Mouse (Mus musculus) heart, embryonic 14.5 days (tissue): Measurements from ENCODE around the gene Txnrd1. TPM values are rescaled to one million over a fixed set of nuclear protein-coding genes. Genes with fewer than 3 reads are reported as not detected.

Source experiments
- ATAC-seq: fragments of 200-750 bp; cut with Nextera tagmentation; 2 replicates; pipeline ENCODE4 v1.8.0; 2017; ENCODE audit warnings: low read depth, moderate TSS enrichment; ENCODE audit not compliant: insufficient number of reproducible peaks, insufficient read depth, low FRiP score
- H3K27ac ChIP-seq, 2 experiments: fragments of 200-500 bp in 1 of 2; fragments of 300-500 bp in 1 of 2; sonication (generic) in 1 of 2; replicated peaks in 1 of 2; 2 replicates each; pipeline ENCODE4 v1.5.1; 2012 to 2014; ENCODE audit warnings: low read depth in 2 of 2, low read length in 2 of 2, control low read depth in 1 of 2, mild to moderate bottlenecking in 1 of 2, mixed read lengths in 1 of 2; ENCODE audit not compliant: control insufficient read depth in 1 of 2, insufficient read depth in 1 of 2
- H3K27me3 ChIP-seq: fragments of 300-500 bp; sonication (generic); 2 replicates; pipeline ENCODE4 v1.6.1; 2014; ENCODE audit warnings: mild to moderate bottlenecking, low read length, control low read depth; ENCODE audit not compliant: control insufficient read depth, insufficient read depth
- H3K36me3 ChIP-seq: fragments of 300-500 bp; sonication (generic); 2 replicates; pipeline ENCODE4 v1.6.1; 2014; ENCODE audit warnings: mild to moderate bottlenecking, control low read depth, low read length, mixed read lengths; ENCODE audit not compliant: control insufficient read depth, insufficient read depth
- H3K4me1 ChIP-seq, 2 experiments: fragments of 200-500 bp in 1 of 2; fragments of 300-500 bp in 1 of 2; sonication (generic) in 1 of 2; 2 replicates each; pipeline ENCODE4 v1.6.1; 2012 to 2014; ENCODE audit warnings: low read length in 2 of 2, control low read depth in 1 of 2, mixed read lengths in 1 of 2; ENCODE audit not compliant: control insufficient read depth in 2 of 2, insufficient read depth in 2 of 2
- H3K4me2 ChIP-seq: fragments of 300-500 bp; sonication (generic); 2 replicates; pipeline ENCODE4 v1.6.1; 2014; ENCODE audit warnings: mild to moderate bottlenecking, low read length
- H3K4me3 ChIP-seq, 2 experiments: fragments of 200-500 bp in 1 of 2; fragments of 300-500 bp in 1 of 2; sonication (generic) in 1 of 2; 2 replicates each; pipeline ENCODE4 v1.5.1; 2012 to 2014; ENCODE audit warnings: low read length in 2 of 2, mild to moderate bottlenecking in 2 of 2, control low read depth in 1 of 2, low read depth in 1 of 2, moderate library complexity in 1 of 2; ENCODE audit not compliant: control insufficient read depth in 1 of 2, insufficient read depth in 1 of 2
- H3K9ac ChIP-seq: fragments of 300-500 bp; sonication (generic); 2 replicates; pipeline ENCODE4 v1.6.1; 2014; ENCODE audit warnings: mild to moderate bottlenecking, low read length
- H3K9me3 ChIP-seq: fragments of 300-500 bp; sonication (generic); 2 replicates; pipeline ENCODE4 v1.6.1; 2016; ENCODE audit warnings: low read length, control low read depth; ENCODE audit not compliant: control insufficient read depth
- WGBS: fragments of 180-500 bp; shearing (Covaris S2); extraction: QIAGEN DNeasy Blood & Tissue Kit; methylation state at CpG from one replicate; pipeline ENCODE4 v1.1.7; 2014; 5-methylcytosine and 5-hydroxymethylcytosine counted together
- polyA plus RNA-seq: library from polyadenylated mRNA; unstranded; fragments of >200 nt; fragmentation: Nextera tagmentation; extraction: Ambion mirVana; gene quantifications from 2 replicates; pipeline ENCODE4 v1.2.1, GENCODE M21; 2014

Txnrd1 gene
- polyA plus RNA-seq, 1 experiment from 2014 or later = 74.3 TPM

DNA sequence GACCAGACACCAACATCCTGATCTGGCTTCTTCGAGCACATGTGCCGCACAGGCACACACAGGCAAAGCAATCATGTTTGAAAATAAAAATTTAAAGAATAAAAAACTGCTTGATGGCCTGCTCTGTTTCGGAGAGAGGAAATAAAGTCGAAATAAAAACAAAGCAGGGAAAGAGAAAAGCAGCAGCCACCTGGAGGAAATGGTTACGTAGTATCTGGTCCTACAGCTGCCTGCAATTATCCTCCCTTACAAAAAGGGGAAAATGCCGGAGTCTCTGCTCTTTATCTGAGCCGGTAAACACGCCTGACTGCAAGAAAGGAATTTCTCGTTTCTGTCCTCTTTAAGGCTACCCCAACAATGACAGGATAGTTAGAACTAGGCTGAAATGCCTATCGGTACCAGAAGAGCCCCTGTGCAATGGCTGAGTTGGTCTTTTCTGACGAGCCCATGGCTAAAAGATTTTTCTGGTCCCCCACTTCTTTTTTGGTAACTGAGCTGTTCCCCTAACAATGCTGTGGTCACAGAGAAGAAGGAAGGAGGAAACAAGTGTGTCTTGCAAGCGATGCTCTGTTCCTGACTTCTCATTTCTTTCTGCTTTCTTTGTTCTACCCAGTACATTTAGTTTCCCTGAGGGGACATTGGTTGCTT is 37.2 kb upstream of the Txnrd1 start:
- Histone ChIP-seq H3K9ac (no peak overlapping the region), H3K9me3 (no peaks in the 10 kb centered on the region), H3K36me3 (no peaks in the 10 kb centered on the region), H3K4me1 (peaks cover 16 to 17% of the 10 kb centered on the region in 2 experiments), H3K27ac (peak overlapping the region in 1 of 2 experiments; percentile 16; a peak in 1 of 4 replicates), H3K27me3 (no peaks in the 10 kb centered on the region), H3K4me3 (no peak overlapping the region), H3K4me2 (peak overlapping the region; percentile 5; the same call in 1 of the 2 replicates)
- 47% methylated on average over 12 of the region's 12 CpGs for WGBS
- no peak; the same call in 1 of the 2 replicates for ATAC-seq

DNA sequence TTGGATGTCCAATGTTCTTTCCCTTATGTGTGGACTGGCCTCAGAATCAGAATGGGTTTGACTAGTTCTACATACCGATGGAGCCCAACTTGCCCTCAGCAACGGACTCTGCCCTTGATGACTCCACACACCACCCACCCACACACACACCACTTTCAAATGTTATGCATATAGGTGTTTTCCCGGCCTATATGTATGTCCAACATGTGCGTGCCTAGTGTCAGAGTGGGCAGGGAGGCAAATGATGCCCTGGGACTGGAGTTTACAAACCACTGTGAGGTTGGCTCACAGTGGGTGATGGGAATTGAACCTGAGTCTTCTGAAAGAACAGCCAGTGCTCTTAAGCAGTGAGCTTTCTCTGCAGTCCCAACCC is 36.6 kb upstream of the Txnrd1 start:
- Histone ChIP-seq H3K27ac (no peak overlapping the region), H3K4me1 (peaks cover 16 to 17% of the 10 kb centered on the region in 2 experiments), H3K4me3 (no peak overlapping the region), H3K36me3 (no peaks in the 10 kb centered on the region), H3K27me3 (no peaks in the 10 kb centered on the region), H3K4me2 (peak overlapping the region; percentile 5; the same call in 1 of the 2 replicates), H3K9me3 (no peaks in the 10 kb centered on the region), H3K9ac (no peak overlapping the region)
- WGBS = 80% methylated on average over 4 of the region's 4 CpGs
- ATAC-seq = no peak

DNA sequence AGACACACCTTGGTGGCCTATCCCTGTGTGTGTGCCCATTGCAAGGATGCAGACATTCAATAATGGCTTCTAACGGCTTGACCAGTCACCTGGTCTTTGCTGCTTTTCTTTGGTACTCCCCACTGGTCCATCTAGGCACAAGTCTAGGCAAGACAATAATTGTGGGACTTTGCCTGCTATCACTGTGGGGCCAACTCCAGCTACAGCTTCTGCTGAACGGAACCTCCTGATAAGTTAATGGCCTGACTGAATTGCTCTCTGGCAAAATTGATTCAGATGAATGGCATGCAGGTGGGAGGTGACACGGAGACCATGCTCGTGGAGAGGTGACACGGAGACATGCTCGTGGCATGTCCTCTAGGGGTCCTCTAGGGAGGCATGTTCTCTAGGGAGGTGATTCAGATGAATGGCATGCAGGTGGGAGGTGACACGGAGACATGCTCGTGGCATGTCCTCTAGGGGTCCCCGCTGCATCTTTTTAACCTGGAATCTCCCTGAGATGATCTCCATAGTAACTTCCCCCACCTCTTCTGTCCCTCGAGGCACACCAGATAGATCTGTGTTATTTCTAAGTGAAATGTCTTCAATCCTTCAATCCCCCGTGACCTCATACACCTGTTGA is 35.3 kb upstream of the Txnrd1 start:
- ATAC-seq = no peak
- Histone ChIP-seq H3K27ac (no peak overlapping the region), H3K4me1 (peaks cover 16 to 17% of the 10 kb centered on the region in 2 experiments), H3K9me3 (no peaks in the 10 kb centered on the region), H3K4me3 (no peak overlapping the region), H3K36me3 (no peaks in the 10 kb centered on the region), H3K9ac (no peak overlapping the region), H3K27me3 (no peaks in the 10 kb centered on the region), H3K4me2 (no peak overlapping the region)
- WGBS = 25% methylated on average over 11 of the region's 11 CpGs

DNA sequence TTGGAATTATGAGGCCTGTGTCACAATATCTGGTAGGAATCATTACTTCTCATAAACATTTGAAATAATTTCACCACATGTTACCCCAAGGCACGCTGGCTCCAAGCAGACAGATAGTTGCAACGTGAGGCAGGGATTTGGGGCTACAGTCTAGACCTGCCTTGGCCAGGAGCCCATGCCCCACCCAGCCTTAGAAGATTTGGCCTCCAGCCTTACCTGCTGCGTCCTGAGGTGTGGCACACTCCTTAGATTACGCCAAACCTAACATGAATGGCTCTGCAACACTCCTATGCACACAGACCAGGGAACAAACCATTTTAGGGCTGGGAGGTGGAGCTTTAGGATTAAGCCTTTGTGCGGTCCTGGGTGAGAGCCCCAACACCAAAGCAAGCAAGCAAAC is 33.7 kb upstream of the Txnrd1 start:
- no peak for ATAC-seq
- no peak overlapping the region for H3K9ac ChIP-seq
- H3K9me3 ChIP-seq = no peaks in the 10 kb centered on the region
- no peaks in the 10 kb centered on the region for H3K36me3 ChIP-seq
- no peak overlapping the region for H3K4me3 ChIP-seq
- H3K27me3 ChIP-seq = no peaks in the 10 kb centered on the region
- peaks cover 13 to 14% of the 10 kb centered on the region in 2 experiments for H3K4me1 ChIP-seq
- H3K27ac ChIP-seq = no peak overlapping the region
- WGBS = 80% methylated on average over 5 of the region's 5 CpGs
- no peak overlapping the region for H3K4me2 ChIP-seq

DNA sequence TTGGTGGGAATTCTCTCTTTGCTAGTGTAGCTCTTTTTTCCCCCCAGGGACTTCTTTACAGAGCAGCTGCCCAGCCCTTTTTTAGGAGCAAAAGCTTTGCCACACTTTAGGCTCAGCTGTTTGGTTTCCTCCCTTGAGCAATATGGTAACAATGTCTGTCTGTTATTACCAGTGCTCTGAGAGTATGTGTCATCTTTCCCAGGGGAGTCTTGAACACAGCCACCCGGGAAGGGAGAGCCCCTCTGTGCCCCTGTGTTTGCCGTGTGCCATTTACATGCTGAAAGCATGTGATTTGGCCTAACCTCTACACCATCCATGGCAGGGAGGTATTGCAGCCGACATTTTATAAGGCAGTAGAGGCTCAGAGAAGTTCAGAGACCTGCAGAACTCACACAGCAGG is 29.4 kb upstream of the Txnrd1 start:
- WGBS = 70% methylated on average over 3 of the region's 3 CpGs
- no peak overlapping the region for H3K4me2 ChIP-seq
- H3K27ac ChIP-seq = no peak overlapping the region
- ATAC-seq = no peak
- no peaks in the 10 kb centered on the region for H3K27me3 ChIP-seq
- peaks cover 2 to 7% of the 10 kb centered on the region in 2 experiments; a peak in 2 of 4 replicates for H3K4me1 ChIP-seq
- H3K9ac ChIP-seq = no peak overlapping the region
- no peaks in the 10 kb centered on the region for H3K9me3 ChIP-seq
- no peak overlapping the region for H3K4me3 ChIP-seq
- H3K36me3 ChIP-seq = no peaks in the 10 kb centered on the region

DNA sequence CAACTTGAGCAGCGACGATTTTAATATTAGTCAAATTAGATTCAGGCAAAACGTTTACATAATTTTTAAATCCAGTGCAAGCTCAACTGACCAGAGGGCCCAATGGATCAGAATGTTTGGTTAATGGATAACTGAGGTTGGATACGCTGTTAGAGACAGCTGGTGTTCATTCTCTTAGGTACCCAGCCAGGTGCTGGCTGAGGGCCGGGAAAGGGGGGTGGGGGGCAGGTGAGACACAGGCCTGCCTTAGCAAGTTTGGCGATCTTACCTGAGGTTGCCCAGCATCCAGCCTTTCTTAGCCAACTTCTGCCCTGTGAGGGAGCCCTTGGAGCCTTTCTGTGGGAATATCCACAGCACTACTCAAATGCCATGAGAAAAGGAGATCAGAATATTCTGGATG is 28.6 kb upstream of the Txnrd1 start:
- Histone ChIP-seq H3K27me3 (no peaks in the 10 kb centered on the region), H3K4me1 (peaks cover 2 to 7% of the 10 kb centered on the region in 2 experiments; a peak in 2 of 4 replicates), H3K27ac (no peak overlapping the region), H3K4me2 (no peak overlapping the region), H3K9ac (no peak overlapping the region), H3K36me3 (no peaks in the 10 kb centered on the region), H3K9me3 (no peaks in the 10 kb centered on the region), H3K4me3 (no peak overlapping the region)
- 84% methylated on average over 6 of the region's 6 CpGs for WGBS
- ATAC-seq = no peak

DNA sequence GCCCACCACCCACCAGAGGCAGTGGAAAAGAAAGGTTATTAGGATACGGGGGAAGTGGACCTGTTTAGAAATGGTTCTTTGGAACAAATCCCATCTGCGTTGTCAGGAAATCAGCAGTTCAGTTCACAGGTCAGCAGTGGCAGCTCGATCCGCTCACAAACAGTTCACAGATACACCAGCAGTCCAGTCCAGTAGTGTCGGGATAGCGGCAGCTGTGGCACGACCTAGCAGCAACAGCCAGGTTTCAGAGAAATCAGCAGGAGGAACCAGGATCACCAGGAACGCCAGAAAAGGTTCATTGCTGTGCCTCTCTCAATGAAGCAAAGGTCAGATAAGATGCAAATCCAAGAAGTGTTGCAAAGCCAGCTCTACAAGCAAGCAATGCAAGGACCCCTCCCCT is 27.3 kb upstream of the Txnrd1 start:
- Histone ChIP-seq H3K4me3 (no peak overlapping the region), H3K36me3 (no peaks in the 10 kb centered on the region), H3K4me2 (no peak overlapping the region), H3K4me1 (peaks cover 2 to 7% of the 10 kb centered on the region in 2 experiments; a peak in 2 of 4 replicates), H3K9me3 (no peaks in the 10 kb centered on the region), H3K9ac (no peak overlapping the region), H3K27ac (no peak overlapping the region), H3K27me3 (no peaks in the 10 kb centered on the region)
- ATAC-seq = no peak
- WGBS = 69% methylated on average over 8 of the region's 8 CpGs
